Mouse (Mus musculus) liver, embryonic 14.5 days (tissue): ENCODE results near the gene Alg14.

Experiments used
- CTCF ChIP-seq: IDR thresholded peaks from 2 replicates; pipeline ENCODE4 v1.5.1; 2016; ENCODE audit warnings: antibody characterized with exemption, low read depth, control low read depth
- EP300 ChIP-seq: IDR thresholded peaks from 2 replicates; pipeline ENCODE4 v1.6.1; 2016; ENCODE audit warnings: antibody characterized with exemption, low read depth

GRCm38 (mm10) chr3:121407417-121407816, 115.8 kb downstream of the Alg14 start:
- TF ChIP-seq CTCF, result no peak
- no peak for TF ChIP-seq EP300
